Mouse (Mus musculus) heart, postnatal 0 days (tissue): ENCODE results near the gene Tex35. TPM values are rescaled to one million over a fixed set of nuclear protein-coding genes. Genes with fewer than 3 reads are reported as not detected.

Experiments
- ATAC-seq: fragments of 200-750 bp; cut with Nextera tagmentation; 2 replicates; pipeline ENCODE4 v1.8.0; 2017; ENCODE audit warnings: low read depth, moderate number of reproducible peaks, moderate library complexity; ENCODE audit not compliant: insufficient read depth
- DNase-seq: peaks from one replicate; pipeline ENCODE4 v3.0.0-alpha.2; 2016; ENCODE audit warnings: low spot score
- H3K27ac ChIP-seq: fragments of 300-500 bp; sonication (generic); 2 replicates; pipeline ENCODE4 v1.5.1; 2014; ENCODE audit warnings: low read depth, mild to moderate bottlenecking
- H3K27me3 ChIP-seq: fragments of 300-500 bp; sonication (generic); 2 replicates; pipeline ENCODE4 v1.6.1; 2014; ENCODE audit warnings: low read length, mixed read lengths; ENCODE audit not compliant: control insufficient read depth, insufficient read depth
- H3K36me3 ChIP-seq: fragments of 300-500 bp; sonication (generic); replicated peaks from 2 replicates; pipeline ENCODE4 v1.6.1; 2014; ENCODE audit warnings: low read length, mixed read lengths; ENCODE audit not compliant: control insufficient read depth, insufficient read depth
- H3K4me1 ChIP-seq: fragments of 300-500 bp; sonication (generic); 2 replicates; pipeline ENCODE4 v1.6.1; 2014; ENCODE audit warnings: antibody characterized with exemption; ENCODE audit not compliant: control insufficient read depth, insufficient read depth
- H3K4me2 ChIP-seq: fragments of 300-500 bp; sonication (generic); 2 replicates; pipeline ENCODE4 v1.6.1; 2014; ENCODE audit warnings: low read depth, mild to moderate bottlenecking, low read length, moderate library complexity
- H3K4me3 ChIP-seq: fragments of 300-500 bp; sonication (generic); 2 replicates; pipeline ENCODE4 v1.5.1; 2014; ENCODE audit warnings: low read depth, low read length
- H3K9ac ChIP-seq: fragments of 300-500 bp; sonication (generic); replicated peaks from 2 replicates; pipeline ENCODE4 v1.6.1; 2014; ENCODE audit warnings: low read depth, low read length, mixed read lengths
- H3K9me3 ChIP-seq: fragments of 300-500 bp; sonication (generic); replicated peaks from 2 replicates; pipeline ENCODE4 v1.6.1; 2016; ENCODE audit warnings: low read length; ENCODE audit not compliant: control insufficient read depth
- CTCF ChIP-seq: IDR thresholded peaks from 2 replicates; pipeline ENCODE4 v1.5.1; 2016; ENCODE audit warnings: antibody characterized with exemption, control low read depth, low read depth
- EP300 ChIP-seq: IDR thresholded peaks from 2 replicates; pipeline ENCODE4 v1.6.1; 2016; ENCODE audit warnings: antibody characterized with exemption, low read depth
- WGBS: fragments of 180-500 bp; shearing (Covaris S2); extraction: QIAGEN DNeasy Blood & Tissue Kit; methylation state at CpG from one replicate; pipeline ENCODE4 v1.1.7; 2014; 5-methylcytosine and 5-hydroxymethylcytosine counted together
- polyA plus RNA-seq: library from polyadenylated mRNA; unstranded; fragments of >200 nt; fragmentation: Nextera tagmentation; extraction: Ambion mirVana; gene quantifications from 2 replicates; pipeline ENCODE4 v1.2.1, GENCODE M21; 2015
- total RNA-seq: library from RNA; depleted of rRNA; stranded (reverse); fragments of >200 nt; gene quantifications from 2 replicates; pipeline ENCODE4 v1.2.3, GENCODE M21; 2014; ENCODE audit warnings: low replicate concordance

The Tex35 gene
- total and polyA plus RNA-seq, 2 experiments from 2014 or later: not detected

GRCm38 (mm10) chr1:157137854-157138241 is 29.4 kb upstream of the Tex35 start:
- DNase-seq (no peak), ATAC-seq (no peak)
- H3K27me3 ChIP-seq: no peaks in the 10 kb centered on the region
- no peak overlapping the region for H3K9ac ChIP-seq
- H3K4me3 ChIP-seq: no peak overlapping the region
- H3K4me1 ChIP-seq: 0 out of 2 replicates have a peak, but pooled peaks cover 3% of the 10 kb centered on the region
- no peaks in the 10 kb centered on the region for H3K9me3 ChIP-seq
- peaks cover 22% of the 10 kb centered on the region for H3K36me3 ChIP-seq
- no peak for TF ChIP-seq EP300
- TF ChIP-seq CTCF: no peak
- H3K4me2 ChIP-seq: no peak overlapping the region
- no peak overlapping the region for H3K27ac ChIP-seq
- 60% methylated on average over 1 of the region's 1 CpGs for WGBS

GRCm38 (mm10) chr1:157137132-157137853 is 28.8 kb upstream of the Tex35 start:
- no peak for ATAC-seq
- no peaks in the 10 kb centered on the region for H3K9me3 ChIP-seq
- H3K36me3 ChIP-seq: peaks cover 22% of the 10 kb centered on the region
- no peak overlapping the region for H3K4me3 ChIP-seq
- H3K27ac ChIP-seq: no peak overlapping the region
- TF ChIP-seq CTCF (peak; percentile 22), EP300 (no peak)
- DNase-seq: peak; percentile 16
- no peak overlapping the region for H3K9ac ChIP-seq
- H3K27me3 ChIP-seq: no peaks in the 10 kb centered on the region
- H3K4me2 ChIP-seq: no peak overlapping the region
- 75% methylated on average over 9 of the region's 9 CpGs for WGBS
- H3K4me1 ChIP-seq: 0 out of 2 replicates have a peak, but pooled peaks cover 3% of the 10 kb centered on the region

GRCm38 (mm10) chr1:157128219-157128618 is 19.7 kb upstream of the Tex35 start:
- Histone ChIP-seq H3K4me3 (no peak overlapping the region), H3K9ac (no peak overlapping the region), H3K4me1 (peaks cover 5% of the 10 kb centered on the region; the same call in 1 of the 2 replicates), H3K4me2 (no peak overlapping the region), H3K9me3 (no peaks in the 10 kb centered on the region), H3K27me3 (no peaks in the 10 kb centered on the region), H3K27ac (no peak overlapping the region), H3K36me3 (no peaks in the 10 kb centered on the region)
- DNase-seq (peak; percentile 35), ATAC-seq (peak; percentile 81)
- TF ChIP-seq EP300 (no peak), CTCF (no peak)
- WGBS: 67% methylated on average over 2 of the region's 2 CpGs

- no peak overlapping the region for H3K4me3 ChIP-seq
- H3K9me3 ChIP-seq: no peaks in the 10 kb centered on the region
- no peak for DNase-seq
- no peak overlapping the region for H3K9ac ChIP-seq
- H3K4me2 ChIP-seq: no peak overlapping the region
- H3K27ac ChIP-seq: no peak overlapping the region
- TF ChIP-seq CTCF (no peak), EP300 (no peak)
- no peak for ATAC-seq
- H3K27me3 ChIP-seq: no peaks in the 10 kb centered on the region
- 45% methylated on average over 3 of the region's 3 CpGs for WGBS
- H3K36me3 ChIP-seq: no peaks in the 10 kb centered on the region
- peaks cover 5% of the 10 kb centered on the region; the same call in 1 of the 2 replicates for H3K4me1 ChIP-seq
These were observed 15.4 kb upstream of the Tex35 start for GRCm38 (mm10) chr1:157123836-157124235.

GRCm38 (mm10) chr1:157119168-157119567 is 10.7 kb upstream of the Tex35 start:
- ATAC-seq (no peak; the same call in 1 of the 2 replicates), DNase-seq (no peak)
- no peak overlapping the region for H3K27ac ChIP-seq
- no peak overlapping the region for H3K9ac ChIP-seq
- no peak overlapping the region for H3K4me2 ChIP-seq
- H3K36me3 ChIP-seq: no peaks in the 10 kb centered on the region
- no peaks in the 10 kb centered on the region for H3K27me3 ChIP-seq
- WGBS: 64% methylated on average over 6 of the region's 6 CpGs
- H3K4me1 ChIP-seq: peaks cover 3% of the 10 kb centered on the region; the same call in 1 of the 2 replicates
- no peaks in the 10 kb centered on the region; the same call in 1 of the 2 replicates for H3K9me3 ChIP-seq
- no peak overlapping the region for H3K4me3 ChIP-seq
- TF ChIP-seq CTCF: no peak
- no peak for TF ChIP-seq EP300

- no peak overlapping the region for H3K9ac ChIP-seq
- no peak overlapping the region for H3K27ac ChIP-seq
- H3K4me2 ChIP-seq: no peak overlapping the region
- H3K9me3 ChIP-seq: no peaks in the 10 kb centered on the region; the same call in 1 of the 2 replicates
- no peaks in the 10 kb centered on the region for H3K27me3 ChIP-seq
- no peak for TF ChIP-seq CTCF
- no peak for TF ChIP-seq EP300
- H3K4me1 ChIP-seq: no peaks in the 10 kb centered on the region
- H3K4me3 ChIP-seq: no peak overlapping the region
- H3K36me3 ChIP-seq: no peaks in the 10 kb centered on the region
- DNase-seq (no peak), ATAC-seq (no peak)
- 86% methylated on average over 3 of the region's 3 CpGs for WGBS
These were observed 9.0 kb upstream of the Tex35 start for GRCm38 (mm10) chr1:157117440-157117839.
